Mouse (Mus musculus): ENCODE results near the gene Fez2.
A peak's percentile ranks its signal among the peaks of the same experiment; 100 is the strongest.

Fez2 gene

GRCm38 (mm10) chr17:78417381-78418281, at the start of gene Fez2:
Fez2 (minus strand) TSS chr17:78418152.
- DNase-seq (ENCODE audit: low read depth, low spot score) = peak; percentile 85

- no peak for DNase-seq (ENCODE audit: low read depth, low spot score)
These were observed 47.5 kb upstream of the Fez2 start for GRCm38 (mm10) chr17:78465500-78465899.

GRCm38 (mm10) chr17:78465071-78465470, 47.1 kb upstream of the Fez2 start:
- DNase-seq (ENCODE audit: low read depth, low spot score) = no peak

- peak; percentile 48 for DNase-seq (ENCODE audit: low read depth, low spot score)
These were observed 42.2 kb upstream of the Fez2 start for GRCm38 (mm10) chr17:78460140-78460539.

GRCm38 (mm10) chr17:78455556-78455955, 37.6 kb upstream of the Fez2 start:
- no peak for DNase-seq (ENCODE audit: low read depth, low spot score)

- DNase-seq (ENCODE audit: low read depth, low spot score) = peak; percentile 80
These were observed 37.2 kb upstream of the Fez2 start for GRCm38 (mm10) chr17:78455114-78455513.

- no peak for DNase-seq (ENCODE audit: low read depth, low spot score)
These were observed 36.4 kb upstream of the Fez2 start for GRCm38 (mm10) chr17:78454189-78454977.

- no peak for DNase-seq (ENCODE audit: low read depth, low spot score)
These were observed 35.6 kb upstream of the Fez2 start for GRCm38 (mm10) chr17:78453529-78453928.

GRCm38 (mm10) chr17:78451886-78452285, 33.9 kb upstream of the Fez2 start:
- no peak for DNase-seq (ENCODE audit: low read depth, low spot score)

- no peak for DNase-seq (ENCODE audit: low read depth, low spot score)
These were observed 33.4 kb upstream of the Fez2 start for GRCm38 (mm10) chr17:78451332-78451793.

GRCm38 (mm10) chr17:78449635-78450197, 31.8 kb upstream of the Fez2 start:
- DNase-seq (ENCODE audit: low read depth, low spot score) = no peak

- no peak for DNase-seq (ENCODE audit: low read depth, low spot score)
These were observed 26.9 kb upstream of the Fez2 start for GRCm38 (mm10) chr17:78444826-78445225.

- DNase-seq (ENCODE audit: low read depth, low spot score) = no peak
These were observed 22.8 kb upstream of the Fez2 start for GRCm38 (mm10) chr17:78440771-78441170.

GRCm38 (mm10) chr17:78437161-78437560, 19.2 kb upstream of the Fez2 start:
- DNase-seq (ENCODE audit: low read depth, low spot score) = no peak

- no peak for DNase-seq (ENCODE audit: low read depth, low spot score)
These were observed 17.7 kb upstream of the Fez2 start for GRCm38 (mm10) chr17:78435661-78436060.

GRCm38 (mm10) chr17:78434746-78435145, 16.8 kb upstream of the Fez2 start:
- DNase-seq (ENCODE audit: low read depth, low spot score) = peak; percentile 57

GRCm38 (mm10) chr17:78430374-78430773, 12.4 kb upstream of the Fez2 start:
- peak; percentile 20 for DNase-seq (ENCODE audit: low read depth, low spot score)

GRCm38 (mm10) chr17:78429051-78429450, 11.1 kb upstream of the Fez2 start:
- DNase-seq (ENCODE audit: low read depth, low spot score) = no peak

- DNase-seq (ENCODE audit: low read depth, low spot score) = no peak
These were observed 7.1 kb upstream of the Fez2 start for GRCm38 (mm10) chr17:78425026-78425425.

GRCm38 (mm10) chr17:78419216-78419615, 1.3 kb upstream of the Fez2 start:
- DNase-seq (ENCODE audit: low read depth, low spot score) = no peak

- DNase-seq (ENCODE audit: low read depth, low spot score) = no peak
These were observed 2.7 kb downstream of the Fez2 start for GRCm38 (mm10) chr17:78415255-78415654.

GRCm38 (mm10) chr17:78409900-78410299, 8.1 kb downstream of the Fez2 start:
- no peak for DNase-seq (ENCODE audit: low read depth, low spot score)
